Mouse (Mus musculus) left cerebral cortex, postnatal 10 days (tissue): ENCODE data around the gene Kbtbd13. TPM values are rescaled to one million over a fixed set of nuclear protein-coding genes. Genes with fewer than 3 reads are reported as not detected.

Experiments
- DNase-seq, 2 experiments: peaks; one replicate each; pipeline ENCODE4 v3.0.0; 2021 to 2022; ENCODE audit warnings: low spot score in 2 of 2, mixed read lengths in 1 of 2; ENCODE audit errors: extremely low spot score in 1 of 2
- intact Hi-C: fragments of 180-260 bp; cut with DNase I; formaldehyde crosslinking; loops from one replicate; pipeline ENCODE4 v1.15.1; 2025
- total RNA-seq, 2 experiments: library from RNA; stranded (reverse); gene quantifications; 2 replicates each; pipeline ENCODE4 v1.2.3; 2021

The Kbtbd13 gene
- total RNA-seq: under 1 TPM in 1 of 2 experiments, not detected in 1; 0.26 TPM

GRCm38 (mm10) chr9:65391613-65391964 is at the start of gene Kbtbd13:
Gene Kbtbd13 (minus strand): TSS chr9:65391652.
- no peak for DNase-seq
- intact Hi-C loops: no loop called here

- peak; percentile 87 to 96 for DNase-seq
- intact Hi-C loops: loop anchor here (10.0 kb wide), 1 partner anchor 61 kb away; no protein-coding TSS in a partner anchor
Measured at GRCm38 (mm10) chr9:65435671-65436301, 44.3 kb upstream of the Kbtbd13 start, which contains the start of gene Mtfmt. Gene Mtfmt (plus strand): TSS chr9:65435782.

- intact Hi-C loops: loop anchor here (10.0 kb wide), 1 partner anchor 60 kb away; no protein-coding TSS in a partner anchor
- DNase-seq: no peak
Measured at GRCm38 (mm10) chr9:65435211-65435610, 43.8 kb upstream of the Kbtbd13 start.

GRCm38 (mm10) chr9:65434140-65434539 is 42.7 kb upstream of the Kbtbd13 start:
- peak in 1 of 2 experiments; percentile 44 for DNase-seq
- intact Hi-C loops: loop anchor here (10.0 kb wide), 1 partner anchor 59 kb away; no protein-coding TSS in a partner anchor

- intact Hi-C loops: loop anchor here (2.0 to 10.0 kb wide), 2 partner anchors 39 to 57 kb away; no protein-coding TSS in a partner anchor
- peak; percentile 81 to 85 for DNase-seq
Measured at GRCm38 (mm10) chr9:65432236-65432635, 40.8 kb upstream of the Kbtbd13 start.

GRCm38 (mm10) chr9:65430921-65431320 is 39.5 kb upstream of the Kbtbd13 start:
- DNase-seq: no peak
- intact Hi-C loops: loop anchor here (10.0 kb wide), 1 partner anchor 56 kb away; no protein-coding TSS in a partner anchor

GRCm38 (mm10) chr9:65430401-65430800 is 38.9 kb upstream of the Kbtbd13 start:
- no peak for DNase-seq
- intact Hi-C loops: loop anchor here (10.0 kb wide), 1 partner anchor 56 kb away; no protein-coding TSS in a partner anchor

GRCm38 (mm10) chr9:65428003-65428402 is 36.6 kb upstream of the Kbtbd13 start:
- intact Hi-C loops: no loop called here
- no peak for DNase-seq

GRCm38 (mm10) chr9:65427511-65427910 is 36.1 kb upstream of the Kbtbd13 start:
- intact Hi-C loops: no loop called here
- DNase-seq: no peak

GRCm38 (mm10) chr9:65424393-65424792 is 32.9 kb upstream of the Kbtbd13 start:
- intact Hi-C loops: no loop called here
- DNase-seq: no peak

GRCm38 (mm10) chr9:65422760-65423501 is 31.5 kb upstream of the Kbtbd13 start, which contains the start of gene Slc51b:
Gene Slc51b (minus strand): TSS chr9:65422955.
- intact Hi-C loops: no loop called here
- DNase-seq: no peak

GRCm38 (mm10) chr9:65419633-65420032 is 28.2 kb upstream of the Kbtbd13 start:
- no peak for DNase-seq
- intact Hi-C loops: no loop called here

GRCm38 (mm10) chr9:65417738-65418137 is 26.3 kb upstream of the Kbtbd13 start:
- intact Hi-C loops: no loop called here
- DNase-seq: no peak

GRCm38 (mm10) chr9:65411326-65411725 is 19.9 kb upstream of the Kbtbd13 start:
- DNase-seq: no peak
- intact Hi-C loops: no loop called here

GRCm38 (mm10) chr9:65410378-65410777 is 18.9 kb upstream of the Kbtbd13 start:
- intact Hi-C loops: no loop called here
- no peak for DNase-seq

GRCm38 (mm10) chr9:65408871-65409295 is 17.4 kb upstream of the Kbtbd13 start:
- peak in 1 of 2 experiments; percentile 37 for DNase-seq
- intact Hi-C loops: no loop called here

- DNase-seq: no peak
- intact Hi-C loops: no loop called here
Measured at GRCm38 (mm10) chr9:65407861-65408260, 16.4 kb upstream of the Kbtbd13 start.

GRCm38 (mm10) chr9:65407327-65407726 is 15.9 kb upstream of the Kbtbd13 start:
- intact Hi-C loops: no loop called here
- DNase-seq: no peak

GRCm38 (mm10) chr9:65405184-65405449 is 13.7 kb upstream of the Kbtbd13 start:
- no peak for DNase-seq
- intact Hi-C loops: no loop called here
